Mouse (Mus musculus) MEL (cell line): ENCODE results near the gene Hvcn1. TPM values are rescaled to one million over a fixed set of nuclear protein-coding genes. Genes with fewer than 3 reads are reported as not detected.

ENCODE experiments used
- DNase-seq: peaks from one replicate; pipeline ENCODE4 v3.0.0; 2011; ENCODE audit warnings: low read depth, low spot score
- H3K27ac ChIP-seq: 2 replicates; pipeline ENCODE4 v1.5.1; 2012; ENCODE audit warnings: low read depth, mild to moderate bottlenecking, control low read depth, low read length, moderate library complexity; ENCODE audit not compliant: control insufficient read depth
- H3K27me3 ChIP-seq, 2 experiments: fragments of 150-350 bp in 1 of 2; sonication (generic) in 1 of 2; 2 replicates each; pipeline ENCODE4 v1.6.1; 2012; ENCODE audit warnings: low read length in 2 of 2, mild to moderate bottlenecking in 2 of 2, improper control_type of control experiment in 1 of 2, moderate library complexity in 1 of 2; ENCODE audit not compliant: insufficient read depth in 2 of 2, control insufficient read depth in 1 of 2
- H3K36me3 ChIP-seq, 2 experiments: 2 replicates each; pipeline ENCODE4 v1.6.1; 2012 to 2014; ENCODE audit warnings: low read length in 2 of 2, improper control_type of control experiment in 1 of 2, inconsistent platforms in 1 of 2, mild to moderate bottlenecking in 1 of 2; ENCODE audit not compliant: insufficient read depth in 2 of 2, control insufficient read depth in 1 of 2
- H3K4me1 ChIP-seq, 2 experiments: fragments of 150-350 bp in 1 of 2; sonication (generic) in 1 of 2; 2 replicates each; pipeline ENCODE4 v1.6.1; 2012; ENCODE audit warnings: low read length in 2 of 2, improper control_type of control experiment in 1 of 2, mild to moderate bottlenecking in 1 of 2; ENCODE audit not compliant: insufficient read depth in 2 of 2, control insufficient read depth in 1 of 2
- H3K4me3 ChIP-seq, 2 experiments: fragments of 150-350 bp in 1 of 2; sonication (generic) in 1 of 2; 2 replicates each; pipeline ENCODE4 v1.5.1; 2012; ENCODE audit warnings: low read depth in 2 of 2, low read length in 2 of 2, mild to moderate bottlenecking in 2 of 2, moderate library complexity in 2 of 2, control low read depth in 1 of 2, improper control_type of control experiment in 1 of 2; ENCODE audit not compliant: control insufficient read depth in 1 of 2, insufficient read depth in 1 of 2
- H3K79me2 ChIP-seq: 2 replicates; pipeline ENCODE4 v1.6.1; 2012; ENCODE audit warnings: mild to moderate bottlenecking, low read length, moderate library complexity; ENCODE audit not compliant: control insufficient read depth, poor library complexity, insufficient read depth
- H3K9ac ChIP-seq: 2 replicates; pipeline ENCODE4 v1.6.1; 2012; ENCODE audit warnings: low read depth, mild to moderate bottlenecking, control low read depth, low read length, moderate library complexity; ENCODE audit not compliant: control insufficient read depth, poor library complexity, severe bottlenecking
- H3K9me3 ChIP-seq: fragments of 150-350 bp; sonication (generic); replicated peaks from 2 replicates; pipeline ENCODE4 v1.6.1; 2012; ENCODE audit warnings: mild to moderate bottlenecking, low read length, improper control_type of control experiment, moderate library complexity; ENCODE audit not compliant: insufficient read depth
- CHD2 ChIP-seq: IDR thresholded peaks from 2 replicates; pipeline ENCODE4 v1.6.1; 2011; ENCODE audit warnings: low read length, improper control_type of control experiment
- HCFC1 ChIP-seq: IDR thresholded peaks from 2 replicates; pipeline ENCODE4 v1.6.1; 2012; ENCODE audit warnings: low read depth, mild to moderate bottlenecking, inconsistent platforms, low read length, improper control_type of control experiment, moderate library complexity
- JUND ChIP-seq: IDR thresholded peaks from 2 replicates; pipeline ENCODE4 v1.6.1; 2011; ENCODE audit warnings: low read depth, mild to moderate bottlenecking, improper control_type of control experiment, low read length
- MXI1 ChIP-seq: IDR thresholded peaks from 2 replicates; pipeline ENCODE4 v1.6.1; 2011; ENCODE audit warnings: mild to moderate bottlenecking, low read depth, low read length, improper control_type of control experiment
- MYB ChIP-seq: IDR thresholded peaks from 2 replicates; pipeline ENCODE4 v1.6.1; 2011; ENCODE audit warnings: mild to moderate bottlenecking, low read depth, low read length, improper control_type of control experiment
- POLR2AphosphoS5 ChIP-seq: IDR thresholded peaks from 2 replicates; pipeline ENCODE4 v1.6.1; 2012; ENCODE audit warnings: low read depth, borderline replicate concordance, mild to moderate bottlenecking, inconsistent platforms, low read length, moderate library complexity, mixed read lengths
- RCOR1 ChIP-seq: IDR thresholded peaks from 2 replicates; pipeline ENCODE4 v1.6.1; 2012; ENCODE audit warnings: low read depth, mild to moderate bottlenecking, inconsistent platforms, low read length, improper control_type of control experiment
- SIN3A ChIP-seq: IDR thresholded peaks from 2 replicates; pipeline ENCODE4 v1.6.1; 2012; ENCODE audit warnings: low read length, improper control_type of control experiment, inconsistent platforms
- polyA plus RNA-seq, 2 experiments: library from polyadenylated mRNA; stranded (reverse) in 1 of 2; unstranded in 1 of 2; fragments of >175 nt in 1 of 2; fragments of >200 nt in 1 of 2; gene quantifications; 2 replicates each; pipeline versions ENCODE4 v1.2.1 to v1.2.4; 2012; ENCODE audit warnings: low replicate concordance in 2 of 2, low read depth in 1 of 2; ENCODE audit not compliant: insufficient read length in 2 of 2, insufficient read depth in 1 of 2, missing spikeins in 1 of 2
- total RNA-seq: library from RNA; depleted of rRNA; stranded (reverse); fragments of 300-350 nt; gene quantifications from 2 replicates; pipeline ENCODE4 v1.2.3, GENCODE M21; 2012; rRNA removed

Gene Hvcn1
- total and polyA plus RNA-seq, 3 experiments = 8.4 to 13.5 TPM; not detected in 1

DNA sequence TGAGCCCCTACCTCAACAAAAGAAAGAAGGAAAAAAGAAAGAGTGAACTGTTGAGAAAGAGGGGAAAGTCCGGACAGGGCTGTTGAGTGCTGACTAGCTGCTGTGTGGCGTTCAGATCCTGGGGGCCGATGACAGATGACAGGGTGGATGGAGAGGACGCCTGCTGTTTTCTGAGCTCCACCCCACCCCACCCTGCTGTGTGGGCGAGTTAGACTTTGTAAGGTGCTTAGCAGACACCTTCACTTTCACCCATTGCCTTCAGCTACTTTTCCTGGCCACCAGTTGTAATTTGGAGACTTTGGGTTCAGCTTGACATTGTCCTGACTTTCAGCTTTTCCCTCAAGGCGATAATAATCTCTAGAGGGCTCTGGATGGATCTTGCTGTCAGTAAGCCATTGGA lies 84.5 kb downstream of the Hvcn1 start:
- Histone ChIP-seq H3K4me3 (no peak overlapping the region), H3K27me3 (no peaks in the 10 kb centered on the region), H3K27ac (no peak overlapping the region), H3K9me3 (no peaks in the 10 kb centered on the region), H3K9ac (no peak overlapping the region), H3K36me3 (peaks cover 9% of the 10 kb centered on the region in 2 experiments), H3K4me1 (peaks cover 0 to 14% of the 10 kb centered on the region in 2 experiments; a peak in 3 of 4 replicates), H3K79me2 (peaks cover 75% of the 10 kb centered on the region)
- DNase-seq = no peak
- TF ChIP-seq JUND (no peak), RCOR1 (no peak), MYB (no peak), MXI1 (no peak), POLR2AphosphoS5 (no peak), SIN3A (no peak), CHD2 (no peak), HCFC1 (no peak)

Other genes starting within 250 kb of the Hvcn1 start
- gene Cux2, start 156.7 kb upstream of the Hvcn1 start, total RNA-seq = 1.2 and 1.4 TPM in 2 replicates
- 1 to 10 TPM in 1 of 2 experiments, not detected in 1; 3.5 TPM for gene Cux2, start 156.7 kb upstream of the Hvcn1 start, polyA plus RNA-seq
- gene Myl2, start 105.9 kb upstream of the Hvcn1 start, total RNA-seq = 0.35 and 0.75 TPM in 2 replicates
- gene Myl2, start 105.9 kb upstream of the Hvcn1 start, polyA plus RNA-seq = under 1 TPM in 1 of 2 experiments, not detected in 1; 0.54 TPM
- gene Ccdc63, start 66.0 kb upstream of the Hvcn1 start, total RNA-seq = 1.4 and 1.6 TPM in 2 replicates
- 1 to 10 TPM in 1 of 2 experiments, not detected in 1; 4.7 TPM for gene Ccdc63, start 66.0 kb upstream of the Hvcn1 start, polyA plus RNA-seq
- 305 and 329 TPM in 2 replicates for gene Ppp1cc, start 48.5 kb upstream of the Hvcn1 start, total RNA-seq
- 100 to 1,000 TPM in 1 of 2 experiments, not detected in 1; 420 TPM for gene Ppp1cc, start 48.5 kb upstream of the Hvcn1 start, polyA plus RNA-seq
- gene Tctn1, start 57.7 kb downstream of the Hvcn1 start, total RNA-seq = 2.5 and 3.8 TPM in 2 replicates
- 1 to 10 TPM in 1 of 2 experiments, not detected in 1; 6.0 TPM for gene Tctn1, start 57.7 kb downstream of the Hvcn1 start, polyA plus RNA-seq
- gene Pptc7, start 77.6 kb downstream of the Hvcn1 start, total RNA-seq = 16.0 and 17.3 TPM in 2 replicates
- gene Pptc7, start 77.6 kb downstream of the Hvcn1 start, polyA plus RNA-seq = 10 to 100 TPM in 1 of 2 experiments, not detected in 1; 22.3 TPM
- gene Rad9b, start 147.4 kb downstream of the Hvcn1 start, total RNA-seq = 7.3 and 9.1 TPM in 2 replicates
- gene Rad9b, start 147.4 kb downstream of the Hvcn1 start, polyA plus RNA-seq = 10 to 100 TPM in 1 of 2 experiments, not detected in 1; 11.1 TPM
- gene Vps29, start 147.6 kb downstream of the Hvcn1 start, total RNA-seq = 91.9 and 92.1 TPM in 2 replicates
- 100 to 1,000 TPM; 101 to 424 TPM for gene Vps29, start 147.6 kb downstream of the Hvcn1 start, polyA plus RNA-seq
- 81.1 and 85.6 TPM in 2 replicates for gene Gpn3, start 165.1 kb downstream of the Hvcn1 start, total RNA-seq
- gene Gpn3, start 165.1 kb downstream of the Hvcn1 start, polyA plus RNA-seq = 10 to 100 TPM in 1 of 2 experiments, not detected in 1; 89.9 TPM
- 68.9 and 73.8 TPM in 2 replicates for gene Fam216a, start 165.6 kb downstream of the Hvcn1 start, total RNA-seq
- gene Fam216a, start 165.6 kb downstream of the Hvcn1 start, polyA plus RNA-seq = 100 to 1,000 TPM in 1 of 2 experiments, not detected in 1; 100 TPM
- 406 and 433 TPM in 2 replicates for gene Arpc3, start 185.1 kb downstream of the Hvcn1 start, total RNA-seq
- gene Arpc3, start 185.1 kb downstream of the Hvcn1 start, polyA plus RNA-seq = 1,000 to 10,000 TPM in 1 of 2 experiments, 100 to 1,000 TPM in 1; 365 to 1,109 TPM
- 39.9 and 40.5 TPM in 2 replicates for gene Anapc7, start 214.9 kb downstream of the Hvcn1 start, total RNA-seq
- gene Anapc7, start 214.9 kb downstream of the Hvcn1 start, polyA plus RNA-seq = 10 to 100 TPM in 1 of 2 experiments, not detected in 1; 49.7 TPM